Mouse (Mus musculus) E14TG2a.4 (cell line): ENCODE data around the gene Apobec3.

Experiments used
- CTCF ChIP-seq: conservative IDR thresholded peaks from 2 replicates; pipeline ENCODE4 v1.5.1; 2014; ENCODE audit warnings: low read length
- NANOG ChIP-seq: IDR thresholded peaks from 2 replicates; pipeline ENCODE4 v1.6.1; 2014; ENCODE audit warnings: borderline replicate concordance, low read length, mixed read lengths

DNA sequence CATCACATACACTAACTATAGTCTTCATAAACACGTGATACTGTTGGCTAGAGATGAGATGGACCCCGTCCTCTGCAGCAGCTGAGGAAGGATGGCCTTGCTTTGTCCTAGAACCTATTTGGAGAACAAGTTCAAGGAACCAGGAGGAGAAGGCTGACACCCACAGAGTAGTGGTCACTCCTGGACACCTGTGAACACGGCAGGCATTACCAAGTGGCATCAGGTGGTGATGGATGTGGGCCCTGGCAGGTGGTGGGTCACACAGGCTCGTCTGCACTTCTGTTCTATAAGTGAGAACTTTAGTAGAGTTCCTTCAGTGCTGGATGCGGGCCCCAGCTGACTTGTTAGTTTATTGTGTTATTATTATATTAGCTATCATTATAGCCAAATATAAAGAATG, 6.6 kb upstream of the Apobec3 start:
- no peak for TF ChIP-seq NANOG
- no peak for TF ChIP-seq CTCF
